Mouse (Mus musculus) G1E (cell line): ENCODE measurements around the gene Oaf. TPM values are rescaled to one million over a fixed set of nuclear protein-coding genes. Genes with fewer than 3 reads are reported as not detected.

Source experiments
- ATAC-seq: 2 replicates; pipeline ENCODE4 v1.8.0; 2016; ENCODE audit warnings: mild to moderate bottlenecking; ENCODE audit not compliant: insufficient number of reproducible peaks, poor library complexity, low FRiP score, severe bottlenecking; ENCODE audit errors: extremely low read depth
- DNase-seq: peaks from one replicate; pipeline ENCODE4 v3.0.0; 2012; ENCODE audit warnings: low spot score
- H3K27me3 ChIP-seq: 2 replicates; pipeline ENCODE4 v1.6.1; 2012; ENCODE audit warnings: mild to moderate bottlenecking, low read length, inconsistent platforms; ENCODE audit not compliant: insufficient read depth
- H3K36me3 ChIP-seq: replicated peaks from 2 replicates; pipeline ENCODE3; 2012; ENCODE audit warnings: mild to moderate bottlenecking, inconsistent platforms
- H3K4me1 ChIP-seq: 2 replicates; pipeline ENCODE4 v1.6.1; 2012; ENCODE audit warnings: low read depth, low read length, inconsistent platforms, mixed read lengths; ENCODE audit not compliant: insufficient read depth
- H3K4me3 ChIP-seq: 2 replicates; pipeline ENCODE4 v1.5.1; 2012; ENCODE audit warnings: low read depth, mild to moderate bottlenecking, inconsistent platforms, low read length, moderate library complexity, mixed read lengths
- H3K9me3 ChIP-seq: replicated peaks from 2 replicates; pipeline ENCODE4 v1.6.1; 2012; ENCODE audit warnings: inconsistent platforms
- CTCF ChIP-seq: IDR thresholded peaks from 2 replicates; pipeline ENCODE4 v1.5.1; 2012; ENCODE audit warnings: low read depth, low read length, inconsistent platforms, mixed read lengths
- GATA1 ChIP-seq: IDR thresholded peaks from 2 replicates; pipeline ENCODE4 v1.6.1; 2012; ENCODE audit warnings: borderline replicate concordance, low read length, inconsistent platforms, mixed read lengths
- GATA2 ChIP-seq: IDR thresholded peaks from 2 replicates; pipeline ENCODE4 v1.6.1; 2012; ENCODE audit warnings: low read depth, low read length, inconsistent platforms, borderline replicate concordance
- POLR2AphosphoS5 ChIP-seq: IDR thresholded peaks from 2 replicates; pipeline ENCODE4 v1.6.1; 2012; ENCODE audit warnings: low read depth, low read length, inconsistent platforms; ENCODE audit not compliant: insufficient replicate concordance
- TAL1 ChIP-seq: conservative IDR thresholded peaks from 2 replicates; pipeline ENCODE4 v1.6.1; 2012; ENCODE audit warnings: low read depth, low read length, inconsistent platforms, mixed read lengths
- polyA plus RNA-seq: library from polyadenylated mRNA; stranded (reverse); fragments of >175 nt; gene quantifications from 2 replicates; pipeline ENCODE4 v1.2.3, GENCODE M21; 2012
- total RNA-seq, 2 experiments: library from RNA; stranded (forward) in 1 of 2; stranded (reverse) in 1 of 2; fragments of 200-1000 nt in 1 of 2; fragments of >200 nt in 1 of 2; fragmentation: Nextera tagmentation in 1 of 2; gene quantifications; 2 replicates each; pipeline ENCODE4 v1.2.3; 2014 to 2017

The Oaf gene
- total and polyA plus RNA-seq, 3 experiments = 22.1 to 29.5 (median 26.9) TPM

DNA sequence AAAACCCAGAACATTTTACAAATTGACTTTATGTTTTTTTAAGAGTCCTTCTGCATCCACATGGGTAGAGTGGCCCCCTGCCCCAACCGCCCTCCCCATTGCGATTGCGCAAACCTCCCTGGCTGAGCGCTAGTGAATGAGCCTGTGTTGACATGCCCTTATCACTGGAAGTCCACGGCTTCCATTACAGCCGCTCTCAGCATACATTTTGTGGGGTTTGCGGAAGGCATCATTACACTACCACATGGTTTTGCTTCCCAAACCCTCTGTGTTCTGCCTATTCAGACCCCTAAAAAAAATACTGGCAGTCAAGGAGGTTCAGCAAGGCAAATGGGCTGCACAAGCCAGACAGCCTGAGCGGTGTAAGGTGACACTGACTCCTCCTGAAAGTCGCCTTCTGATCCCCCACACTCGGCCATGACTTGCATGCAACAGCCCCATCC is 7.0 kb upstream of the Oaf start:
- H3K9me3 ChIP-seq = no peaks in the 10 kb centered on the region
- peaks cover 50% of the 10 kb centered on the region for H3K4me1 ChIP-seq
- no peak for TF ChIP-seq GATA2
- TF ChIP-seq POLR2AphosphoS5 = no peak
- no peak for TF ChIP-seq CTCF
- no peak for TF ChIP-seq TAL1
- TF ChIP-seq GATA1 = no peak
- no peaks in the 10 kb centered on the region for H3K27me3 ChIP-seq
- ATAC-seq (no peak), DNase-seq (no peak)
- H3K36me3 ChIP-seq = no peaks in the 10 kb centered on the region
- H3K4me3 ChIP-seq = peak overlapping the region; percentile 41; the same call in 1 of the 2 replicates

GRCm38 (mm10) chr9:43245801-43246570 is 6.3 kb upstream of the Oaf start:
- Histone ChIP-seq H3K4me3 (no peak overlapping the region), H3K9me3 (no peaks in the 10 kb centered on the region), H3K27me3 (no peaks in the 10 kb centered on the region), H3K4me1 (peaks cover 57% of the 10 kb centered on the region), H3K36me3 (no peaks in the 10 kb centered on the region)
- ATAC-seq (no peak), DNase-seq (no peak)
- TF ChIP-seq CTCF (no peak), GATA2 (no peak), TAL1 (no peak), GATA1 (no peak), POLR2AphosphoS5 (no peak)

DNA sequence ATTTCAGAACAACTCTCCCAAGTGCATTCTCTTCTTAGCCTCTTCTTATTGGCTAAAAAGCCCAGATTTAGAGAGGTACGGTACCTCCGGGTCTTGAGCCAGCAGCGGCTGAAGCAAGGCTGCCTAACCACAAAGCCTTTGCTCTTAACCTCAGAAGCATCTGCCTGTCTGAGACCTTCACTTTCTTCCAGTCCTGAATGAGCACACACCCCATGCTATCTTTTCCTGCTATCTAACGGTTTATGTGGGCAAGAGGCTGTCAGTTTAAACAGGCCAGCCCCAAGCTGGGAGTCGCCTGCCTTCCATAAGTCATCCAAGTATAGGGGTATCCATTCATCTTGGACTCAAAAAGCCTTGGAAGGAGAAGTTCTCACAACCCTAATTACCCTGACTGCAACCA is 2.7 kb upstream of the Oaf start:
- Histone ChIP-seq H3K36me3 (peaks cover 8% of the 10 kb centered on the region), H3K9me3 (no peaks in the 10 kb centered on the region; the same call in 1 of the 2 replicates), H3K4me3 (no peak overlapping the region; the same call in 1 of the 2 replicates), H3K27me3 (no peaks in the 10 kb centered on the region), H3K4me1 (peaks cover 74% of the 10 kb centered on the region)
- TF ChIP-seq POLR2AphosphoS5 = no peak
- TF ChIP-seq GATA1 = no peak
- DNase-seq (no peak), ATAC-seq (peak; percentile 43; the same call in 1 of the 2 replicates)

- Histone ChIP-seq H3K9me3 (no peaks in the 10 kb centered on the region; the same call in 1 of the 2 replicates), H3K27me3 (no peaks in the 10 kb centered on the region), H3K4me1 (peaks cover 76% of the 10 kb centered on the region), H3K36me3 (peaks cover 12% of the 10 kb centered on the region), H3K4me3 (no peak overlapping the region; the same call in 1 of the 2 replicates)
- TF ChIP-seq TAL1 (no peak), GATA1 (no peak), GATA2 (no peak), CTCF (no peak), POLR2AphosphoS5 (no peak)
- DNase-seq (no peak), ATAC-seq (no peak)
Observed at GRCm38 (mm10) chr9:43241970-43242369, 2.3 kb upstream of the Oaf start.

GRCm38 (mm10) chr9:43241291-43241690 is 1.6 kb upstream of the Oaf start:
- TF ChIP-seq GATA1 (no peak), TAL1 (no peak), GATA2 (no peak), POLR2AphosphoS5 (no peak), CTCF (no peak)
- DNase-seq = no peak
- no peaks in the 10 kb centered on the region for H3K27me3 ChIP-seq
- peaks cover 19% of the 10 kb centered on the region for H3K36me3 ChIP-seq
- H3K4me3 ChIP-seq = peak overlapping the region; percentile 9; the same call in 1 of the 2 replicates
- H3K4me1 ChIP-seq = peaks cover 77% of the 10 kb centered on the region
- no peak for ATAC-seq
- H3K9me3 ChIP-seq = no peaks in the 10 kb centered on the region; the same call in 1 of the 2 replicates

DNA sequence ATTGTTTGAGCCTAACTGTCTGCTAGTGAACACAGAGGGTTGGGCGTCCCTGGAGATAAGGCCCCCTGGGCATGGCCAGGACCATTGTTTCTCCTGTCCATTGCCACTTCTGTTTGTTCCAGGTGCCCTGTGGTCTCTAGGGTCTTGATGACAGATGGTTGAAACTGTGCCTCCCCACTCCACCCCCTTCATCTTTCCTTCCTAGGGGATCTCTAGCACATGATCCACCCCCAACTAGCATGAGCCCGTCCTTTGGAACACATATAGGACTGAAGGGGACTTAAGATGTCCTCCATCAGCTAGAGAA is 836 bp upstream of the Oaf start:
- TF ChIP-seq GATA2 = no peak
- no peak for TF ChIP-seq POLR2AphosphoS5
- peak; percentile 2; the same call in 1 of the 2 replicates for TF ChIP-seq TAL1
- TF ChIP-seq GATA1 = no peak
- no peak overlapping the region; the same call in 1 of the 2 replicates for H3K4me3 ChIP-seq
- DNase-seq (no peak), ATAC-seq (no peak)
- peaks cover 25% of the 10 kb centered on the region for H3K36me3 ChIP-seq
- H3K4me1 ChIP-seq = peaks cover 78% of the 10 kb centered on the region
- no peaks in the 10 kb centered on the region; the same call in 1 of the 2 replicates for H3K9me3 ChIP-seq
- H3K27me3 ChIP-seq = no peaks in the 10 kb centered on the region
